12 mouse cellular contexts compared by ENCODE assay signal in genomic region chr13:45108851-45109390, GRCm38 (mm10). TPM values are rescaled to one million over a fixed set of nuclear protein-coding genes. Genes with fewer than 3 reads are reported as not detected.
DNase-seq lines count a peak whose midpoint lies in the region; ATAC-seq and TF ChIP-seq lines count a peak whose summit lies in the region.
"Had no signal": no experiment of that assay in that cellular context is flagged by ENCODE, and none has a peak within 500 bp of the region (broad histone marks: within the 10 kb centered on the region; RNA-seq: fewer than 3 reads in every experiment).

No protein-coding gene starts in this region.

- H3K4me2 ChIP-seq in midbrain, embryonic 15.5 days, result no peak overlapping the region
- H3K4me2 ChIP-seq in midbrain, embryonic 11.5 days, result no peak overlapping the region
- H3K4me2 ChIP-seq: limb, embryonic 15.5 days had no signal

- H3K9ac ChIP-seq in midbrain, embryonic 15.5 days, result no peak overlapping the region
- H3K9ac ChIP-seq in midbrain, embryonic 11.5 days (ENCODE audit: low read length), result no peak overlapping the region
- H3K9ac ChIP-seq: limb, embryonic 15.5 days had no signal

- DNase-seq in heart, adult 9 months (ENCODE audit: low spot score in 2 of 2), result peak; percentile 30 to 69
- DNase-seq in heart, postnatal 36 days, result no peak
- peak; percentile 99 for DNase-seq in 416B (ENCODE audit: low read depth)
- DNase-seq in midbrain, embryonic 11.5 days (ENCODE audit: low spot score, missing footprints), result no peak
- DNase-seq: cerebellum, adult 11-12 months; kidney, adult 9 months had no signal

- TF ChIP-seq CTCF in bone marrow macrophage, adult 2 months (IDR thresholded peaks at IDR 0.05; ENCODE audit: low read depth, low read length), result no peak

- peak overlapping the region; percentile 28; the same call in 1 of the 2 replicates for H3K4me3 ChIP-seq in bone marrow macrophage, adult 2 months (ENCODE audit: insufficient read depth, low read length)
- no peak overlapping the region for H3K4me3 ChIP-seq in midbrain, embryonic 15.5 days
- H3K4me3 ChIP-seq in midbrain, embryonic 11.5 days (ENCODE audit: low read depth, low read length), result no peak overlapping the region
- H3K4me3 ChIP-seq: limb, embryonic 15.5 days had no signal

- H3K36me3 ChIP-seq in midbrain, embryonic 15.5 days (replicated peaks), result no peaks in the 10 kb centered on the region
- no peaks in the 10 kb centered on the region for H3K36me3 ChIP-seq in midbrain, embryonic 11.5 days (ENCODE audit: control insufficient read depth, insufficient read depth, low read length)
- H3K36me3 ChIP-seq: limb, embryonic 15.5 days had no signal

- peak; percentile 94 for ATAC-seq in megakaryocyte, adult 5-6 weeks (ENCODE audit: poor library complexity, severe bottlenecking)
- no peak for ATAC-seq in midbrain, embryonic 15.5 days (replicated peaks)
- no peak for ATAC-seq in midbrain, embryonic 11.5 days (ENCODE audit: low FRiP score)
- no peak for ATAC-seq in erythroblast, adult 5-6 weeks (replicated peaks; ENCODE audit: low FRiP score, poor library complexity, severe bottlenecking)

- intact Hi-C loops in heart, postnatal 36 days (cut with DNase I), result no loop called here

- H3K4me1 ChIP-seq in bone marrow macrophage, adult 2 months (ENCODE audit: control insufficient read depth, insufficient read depth, low read length), result peaks cover 54% of the 10 kb centered on the region
- no peaks in the 10 kb centered on the region for H3K4me1 ChIP-seq in midbrain, embryonic 15.5 days
- peaks cover 2% of the 10 kb centered on the region; the same call in 1 of the 2 replicates for H3K4me1 ChIP-seq in midbrain, embryonic 11.5 days (ENCODE audit: control insufficient read depth, insufficient read depth, low read length)
- H3K4me1 ChIP-seq: limb, embryonic 15.5 days had no signal

- peak overlapping the region; percentile 98 for H3K27ac ChIP-seq in bone marrow macrophage, adult 2 months (ENCODE audit: insufficient read depth, low read depth, low read length)
- no peak overlapping the region for H3K27ac ChIP-seq in midbrain, embryonic 15.5 days
- H3K27ac ChIP-seq in midbrain, embryonic 11.5 days (ENCODE audit: low read depth, low read length), result no peak overlapping the region
- H3K27ac ChIP-seq: limb, embryonic 15.5 days had no signal

- no peak for TF ChIP-seq POLR2A in bone marrow macrophage, adult 2 months (IDR thresholded peaks at IDR 0.05; ENCODE audit: borderline replicate concordance, low read depth, low read length)

- no peaks in the 10 kb centered on the region for H3K27me3 ChIP-seq in midbrain, embryonic 15.5 days (replicated peaks)
- no peaks in the 10 kb centered on the region for H3K27me3 ChIP-seq in midbrain, embryonic 11.5 days (ENCODE audit: control insufficient read depth, insufficient read depth, low read length)
- H3K27me3 ChIP-seq: limb, embryonic 15.5 days had no signal

- WGBS in midbrain, embryonic 15.5 days, result 40% methylated on average over 7 of the region's 7 CpGs
- 38% methylated on average over 7 of the region's 7 CpGs for WGBS in midbrain, embryonic 11.5 days

- H3K9me3 ChIP-seq in midbrain, embryonic 15.5 days, result no peaks in the 10 kb centered on the region
- H3K9me3 ChIP-seq in midbrain, embryonic 11.5 days (ENCODE audit: control insufficient read depth, low read length), result no peaks in the 10 kb centered on the region
- H3K9me3 ChIP-seq: limb, embryonic 15.5 days had no signal

RNA-seq across cellular contexts. Expression of gene Gm9817, which starts 30.4 kb away (rescaled TPM):
- under 1 TPM in 1 of 2 experiments, not detected in 1; 0.25 TPM for total RNA-seq in heart, postnatal 36 days (2021)
- 0.52 TPM in 1 of 2 replicates, not detected in the other for polyA plus RNA-seq in bone marrow macrophage, adult 2 months (2012; ENCODE audit: insufficient read depth, insufficient read length, missing spikeins)
- total RNA-seq in megakaryocyte, adult 5-6 weeks (2015), result not detected in 2 replicates
- total RNA-seq in megakaryocyte, adult 5-6 weeks (2017), result 0.07 TPM in 1 of 2 replicates, not detected in the other
- polyA plus RNA-seq in midbrain, embryonic 15.5 days (2015; fragmentation: Nextera tagmentation; extraction: Ambion mirVana), result 0.08 TPM in 1 of 2 replicates, not detected in the other
- polyA plus RNA-seq in midbrain, embryonic 11.5 days (2014; fragmentation: Nextera tagmentation; extraction: Ambion mirVana), result 0.14 TPM in 1 of 2 replicates, not detected in the other
- not detected in 2 replicates for total RNA-seq in erythroblast, adult 5-6 weeks (2015; ENCODE audit: low replicate concordance)
- not detected in 2 replicates for total RNA-seq in erythroblast, adult 5-6 weeks (2017; ENCODE audit: low replicate concordance)
- polyA plus RNA-seq: thymus, postnatal 0 days had no signal

Comparison
In these comparisons a context has a peak if more than half of its experiments do, and no peak if none do; other contexts are left out.
1. DNase-seq: peak in heart, adult 9 months (2 of 2) and 416B (single experiment); none in heart, postnatal 36 days (0 of 2) and midbrain, embryonic 11.5 days (single experiment).